Mouse (Mus musculus) testis, adult 2 months (tissue): ENCODE measurements around the gene Abcc5.

ENCODE experiments used
- CTCF ChIP-seq: fragments of 200-500 bp; IDR thresholded peaks from 2 replicates; pipeline ENCODE4 v1.5.1; 2012; ENCODE audit warnings: low read depth, mild to moderate bottlenecking, inconsistent platforms, low read length, moderate library complexity; ENCODE audit not compliant: control insufficient read depth, insufficient read depth, insufficient replicate concordance
- POLR2A ChIP-seq: fragments of 200-500 bp; IDR thresholded peaks from 2 replicates; pipeline ENCODE4 v1.6.1; 2012; ENCODE audit warnings: low read depth, mild to moderate bottlenecking, inconsistent platforms, low read length, moderate library complexity; ENCODE audit not compliant: control insufficient read depth

GRCm38 (mm10) chr16:20362121-20362520 lies 64.1 kb downstream of the Abcc5 start:
- TF ChIP-seq CTCF (no peak), POLR2A (no peak)
